Mouse (Mus musculus) heart, postnatal 14 days (tissue): ENCODE measurements at regions not wholly inside any gene's neighbourhood (a gene's known extent, or its start where the extent isn't known, plus 50 kb on each side); places are given as distances from the start of the nearest gene placed in this dataset.

Experiments used
- DNase-seq, 2 experiments: peaks; one replicate each; pipeline ENCODE4 v3.0.0; 2021 to 2022
- intact Hi-C: fragments of 180-260 bp; cut with DNase I; formaldehyde crosslinking; loops from one replicate; pipeline ENCODE4 v1.15.1; 2025

GRCm38 (mm10) chr2:128331681-128332080, 205.8 kb downstream of the Bcl2l11 start:
- DNase-seq: no peak
- intact Hi-C loops: no loop called here

DNA sequence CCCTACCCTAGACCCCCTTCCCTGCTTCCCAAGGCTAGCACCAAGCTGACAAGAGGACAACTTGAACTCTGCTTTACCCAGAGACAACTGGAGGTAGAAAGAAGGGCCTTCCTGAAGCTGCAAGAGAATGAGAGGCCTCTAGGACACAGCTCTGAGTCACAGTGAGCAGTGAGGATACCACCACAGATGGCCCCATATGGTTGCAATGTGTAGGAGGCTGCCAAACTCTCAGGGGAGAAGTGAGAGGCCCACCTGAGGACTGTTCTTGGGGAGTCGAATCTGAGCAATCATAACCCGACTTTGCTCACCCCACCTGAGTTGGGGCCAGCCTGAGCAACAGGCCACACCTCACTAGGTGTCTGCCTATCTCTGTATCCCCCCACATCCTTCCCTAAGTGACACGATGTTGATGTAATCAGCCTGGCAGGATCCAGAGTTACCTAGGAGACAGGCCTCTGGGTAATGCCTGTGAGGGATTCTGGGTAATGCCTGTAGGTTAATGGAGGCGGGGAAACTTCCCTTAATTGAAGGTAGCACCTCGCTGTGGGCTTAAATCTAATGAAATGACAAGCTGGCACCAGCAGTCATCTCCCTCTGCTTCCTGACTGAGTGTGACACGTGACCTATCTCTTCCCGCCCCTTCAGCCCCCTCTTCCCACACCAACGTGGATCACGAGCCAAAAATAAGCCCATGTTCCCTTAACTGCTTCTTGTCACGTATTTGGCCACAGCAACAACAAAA, 207.7 kb downstream of the Bcl2l11 start:
- DNase-seq: no peak

DNA sequence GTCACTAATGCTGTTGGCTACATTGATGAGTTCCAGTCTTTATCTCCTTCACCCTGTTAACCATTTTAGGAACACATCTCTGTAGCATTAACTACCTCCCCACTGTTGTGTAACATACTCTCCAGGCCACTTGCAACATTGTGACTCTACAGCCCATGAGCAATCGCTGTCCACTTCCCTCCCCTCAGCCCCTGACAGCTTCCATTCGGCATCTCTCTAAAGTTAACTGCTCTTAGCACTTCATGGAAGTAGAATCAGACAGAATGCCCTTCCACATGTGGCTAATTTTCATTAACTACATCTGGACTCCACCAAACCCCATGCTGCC, 208.3 kb downstream of the Bcl2l11 start:
- intact Hi-C loops: no loop called here
- DNase-seq: no peak

More for the DNA sequence above, 207.7 kb downstream of the Bcl2l11 start:
- intact Hi-C loops: no loop called here

DNA sequence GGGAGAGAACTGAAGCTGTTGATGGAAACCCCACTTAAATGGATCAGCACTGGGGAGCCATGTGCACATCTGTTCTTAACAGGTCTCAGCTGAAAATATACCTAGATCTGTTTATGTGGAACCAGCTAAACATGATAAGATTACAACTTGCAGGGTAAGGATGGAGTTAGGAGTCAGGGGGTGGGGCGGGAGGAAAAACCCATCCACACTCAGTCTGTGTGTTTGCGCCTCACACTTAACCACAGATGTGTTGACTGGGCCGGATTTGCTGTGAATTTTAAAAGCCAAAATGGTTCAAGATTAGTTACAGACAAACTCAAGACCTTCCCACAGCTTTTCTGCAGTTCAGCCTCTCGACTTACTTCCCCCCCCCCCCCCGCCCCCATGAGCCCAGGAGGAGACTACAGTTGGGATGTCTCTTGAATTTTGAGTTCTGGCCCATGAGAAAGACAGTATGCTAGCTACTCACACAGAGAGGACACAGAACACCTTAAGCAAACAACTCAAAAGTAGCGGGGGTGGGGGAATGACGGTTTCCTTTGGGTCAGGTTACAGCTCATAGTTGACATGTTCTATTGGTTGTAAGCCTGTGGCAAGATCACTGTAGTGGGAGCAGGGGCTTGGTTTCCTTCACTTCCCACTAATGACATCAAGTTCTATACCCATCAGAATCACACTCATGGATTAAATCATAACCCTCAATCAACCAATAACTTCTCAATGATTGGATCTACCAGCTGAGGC, 209.1 kb downstream of the Bcl2l11 start:
- DNase-seq: no peak
- intact Hi-C loops: no loop called here

DNA sequence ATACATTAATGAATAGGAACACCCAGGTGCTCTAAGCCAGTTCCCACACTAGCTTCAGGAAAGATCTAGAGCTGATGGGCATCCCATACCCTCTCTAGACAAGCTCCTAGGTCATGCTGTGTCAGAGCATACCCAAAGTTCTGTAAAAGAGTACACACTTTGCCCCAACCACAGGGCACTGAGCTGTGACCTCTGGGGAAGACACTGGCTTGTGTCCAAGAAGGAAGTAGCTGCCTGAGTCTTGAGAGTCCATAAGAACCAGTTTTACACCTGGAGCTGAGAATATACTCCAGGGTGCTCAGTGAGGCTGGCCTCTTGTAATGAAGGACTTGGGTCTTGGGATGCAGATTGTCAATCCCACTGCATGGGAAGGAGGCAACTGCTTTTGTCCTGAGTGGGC, 211.4 kb downstream of the Bcl2l11 start:
- intact Hi-C loops: no loop called here
- DNase-seq: no peak

- intact Hi-C loops: no loop called here
- no peak for DNase-seq
These were observed 212.0 kb downstream of the Bcl2l11 start for GRCm38 (mm10) chr2:128337791-128338190.

DNA sequence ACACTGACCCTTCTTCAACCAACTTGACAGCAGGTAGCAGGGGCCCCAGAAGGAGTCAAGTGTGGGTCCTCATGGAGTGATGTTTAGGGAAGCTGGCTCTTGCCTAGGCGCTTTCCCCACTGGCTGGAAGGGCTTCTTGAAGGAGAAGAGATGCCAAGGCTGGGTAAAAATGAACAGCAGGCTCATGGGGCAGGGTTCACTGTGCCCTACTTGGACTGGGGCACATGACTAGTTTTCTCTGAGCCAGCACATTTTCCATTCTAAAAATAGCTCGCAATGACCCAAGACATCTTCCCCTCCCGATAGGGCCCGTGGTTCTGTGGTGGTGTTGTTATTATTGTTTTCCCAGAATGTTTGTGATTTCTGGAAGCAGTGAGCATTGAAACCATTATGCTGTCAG, 212.6 kb downstream of the Bcl2l11 start:
- intact Hi-C loops: no loop called here

DNA sequence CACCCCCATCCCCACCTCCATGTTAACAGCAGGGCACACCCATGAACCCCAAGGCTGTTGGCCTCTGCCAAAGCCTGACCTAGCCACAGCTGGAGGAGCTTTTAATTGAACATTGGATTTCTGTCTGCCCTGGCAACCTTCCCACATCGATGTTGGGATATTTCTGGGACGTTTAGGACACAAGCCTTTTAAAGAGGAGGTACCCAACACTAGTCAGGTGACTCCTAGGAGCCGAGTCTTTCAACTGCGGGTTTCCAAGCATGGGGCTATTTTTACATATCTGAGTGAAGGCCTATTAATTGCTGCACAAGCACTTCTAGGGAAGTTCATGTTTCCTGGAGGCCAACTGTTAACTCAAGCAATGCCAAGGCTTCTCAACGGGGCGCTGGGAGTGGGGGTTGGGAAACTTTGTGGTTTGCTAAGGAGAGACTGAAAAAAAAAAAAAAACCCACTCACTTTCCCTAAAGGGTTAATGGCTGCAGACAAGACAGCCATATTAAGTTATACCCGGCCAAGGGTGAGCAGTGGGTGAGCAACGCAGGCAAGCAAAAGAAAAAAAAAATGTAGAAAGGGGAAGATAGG, 213.3 kb downstream of the Bcl2l11 start:
- DNase-seq: peak; percentile 31 to 58
- intact Hi-C loops: no loop called here

More for the DNA sequence above, 212.6 kb downstream of the Bcl2l11 start:
- peak; percentile 31 to 59 for DNase-seq

DNA sequence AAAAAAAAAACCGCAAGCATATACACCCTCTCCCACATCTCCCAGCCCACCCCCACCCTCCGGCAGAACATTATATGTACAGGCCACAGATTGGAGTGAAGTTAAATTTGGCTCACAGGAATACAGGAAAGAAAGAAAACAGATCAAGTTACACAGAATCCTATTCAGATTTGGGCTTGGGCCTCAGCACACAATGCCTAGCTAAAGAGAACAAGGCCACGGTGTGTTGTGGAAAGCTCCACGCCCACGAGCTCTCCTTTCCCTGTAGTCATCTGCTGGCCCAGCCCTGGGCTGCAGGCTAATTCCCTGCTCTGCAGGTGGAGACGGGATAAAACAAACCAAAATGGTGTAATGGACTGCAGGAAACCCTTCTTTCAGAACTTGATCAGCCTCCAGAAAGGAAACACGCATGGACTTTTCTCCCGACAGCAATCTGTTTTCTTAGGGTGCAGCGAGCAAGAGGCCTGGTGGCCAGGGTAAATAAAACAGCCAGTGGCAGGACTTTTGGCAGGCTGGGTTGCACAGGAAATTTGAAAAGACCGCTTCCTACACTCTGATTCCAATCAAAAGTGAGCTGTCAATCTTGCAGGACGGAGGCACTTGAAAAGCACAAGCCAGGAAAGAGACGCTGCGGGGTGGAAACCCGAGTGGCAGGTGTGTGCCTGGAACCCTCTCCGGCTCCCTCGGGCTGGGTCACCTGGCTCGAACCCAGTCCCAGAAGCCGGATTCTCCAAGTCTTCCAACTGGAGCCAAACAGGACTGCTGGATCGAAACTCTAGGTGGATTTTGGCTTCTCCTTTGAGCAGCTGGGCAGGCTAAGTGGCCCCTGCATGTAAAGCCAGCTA, 214.0 kb downstream of the Bcl2l11 start:
- DNase-seq: peak in 1 of 2 experiments; percentile 33
- intact Hi-C loops: loop anchor here (5.0 kb wide), 1 partner anchor 52 kb away; no protein-coding TSS in a partner anchor

DNA sequence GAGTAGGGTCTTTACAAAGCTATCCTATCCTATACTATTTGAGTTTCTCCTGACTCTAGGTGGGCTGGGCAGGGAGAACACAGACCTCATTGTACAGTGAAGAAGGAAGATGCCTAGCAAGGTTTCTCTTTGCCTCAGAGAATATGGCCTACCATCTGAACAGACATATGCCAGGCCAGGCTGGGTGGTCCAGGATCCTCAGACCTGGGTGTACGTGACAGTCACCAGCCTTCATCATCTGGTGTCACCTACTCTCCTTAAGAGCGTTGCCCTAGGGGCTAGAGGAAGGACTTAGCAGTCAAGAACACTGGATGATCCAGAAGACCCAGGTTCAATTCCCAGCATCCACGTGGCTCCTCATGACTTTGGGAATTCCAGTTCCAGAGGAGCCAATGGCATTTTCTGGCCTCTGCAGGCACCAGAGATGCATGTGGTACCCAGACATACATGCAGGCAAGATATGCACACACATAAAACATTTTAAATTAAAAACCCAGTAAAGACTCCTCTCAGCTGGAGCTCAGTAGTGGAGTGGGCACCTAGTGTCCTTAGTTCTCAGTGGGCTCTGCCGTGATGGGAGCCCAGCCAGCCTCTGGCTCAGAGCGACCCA, 214.9 kb downstream of the Bcl2l11 start:
- intact Hi-C loops: loop anchor here (5.0 kb wide), 1 partner anchor 52 kb away; no protein-coding TSS in a partner anchor
- no peak for DNase-seq

GRCm38 (mm10) chr2:128342212-128342611, 216.4 kb downstream of the Bcl2l11 start:
- no peak for DNase-seq
- intact Hi-C loops: loop anchor here (5.0 kb wide), 1 partner anchor 50 kb away; no protein-coding TSS in a partner anchor

DNA sequence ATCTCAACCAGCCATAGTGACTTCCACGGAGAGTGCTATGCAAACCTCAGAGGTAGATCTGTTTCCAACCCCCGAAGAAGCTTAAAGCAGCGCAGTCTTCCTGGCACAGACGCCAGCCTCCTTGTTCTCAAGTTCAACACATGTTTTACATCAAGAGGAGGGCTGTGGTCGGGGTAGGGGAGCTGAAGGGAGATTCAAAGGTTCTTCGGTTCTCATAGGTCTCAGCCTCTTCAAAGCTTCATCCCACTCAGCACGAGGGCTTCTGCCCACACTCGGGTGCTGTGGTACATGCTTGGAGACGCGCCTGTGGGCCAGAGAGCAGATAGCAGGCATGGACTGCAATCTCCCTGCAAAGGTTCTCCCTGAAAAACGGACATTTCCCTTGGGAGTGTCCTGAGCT, 219.7 kb downstream of the Bcl2l11 start:
- intact Hi-C loops: no loop called here
- DNase-seq: no peak

GRCm38 (mm10) chr2:128348556-128348955, 222.7 kb downstream of the Bcl2l11 start:
- no peak for DNase-seq
- intact Hi-C loops: no loop called here

- intact Hi-C loops: no loop called here
- no peak for DNase-seq
These were observed 225.6 kb downstream of the Bcl2l11 start for GRCm38 (mm10) chr2:128351405-128351804.

DNA sequence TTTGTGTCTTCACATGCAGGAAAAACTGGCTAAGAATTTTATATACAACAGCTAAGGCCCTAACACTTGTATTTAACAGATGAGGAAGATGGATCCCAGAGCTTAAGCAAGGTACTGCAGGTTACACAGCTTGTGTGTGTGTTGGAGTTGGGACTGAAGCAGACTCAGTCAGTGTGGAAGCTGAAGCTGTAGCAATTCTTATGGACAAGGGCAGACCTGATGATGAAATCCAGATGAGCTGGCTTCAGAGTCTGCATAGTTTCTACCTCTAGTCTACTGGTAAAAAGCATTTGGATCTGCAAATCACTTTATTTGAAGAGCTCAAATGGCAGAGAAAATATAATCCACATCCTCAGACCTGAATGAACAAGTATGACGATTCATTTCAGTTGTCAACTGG, 226.7 kb downstream of the Bcl2l11 start:
- no peak for DNase-seq
- intact Hi-C loops: no loop called here

DNA sequence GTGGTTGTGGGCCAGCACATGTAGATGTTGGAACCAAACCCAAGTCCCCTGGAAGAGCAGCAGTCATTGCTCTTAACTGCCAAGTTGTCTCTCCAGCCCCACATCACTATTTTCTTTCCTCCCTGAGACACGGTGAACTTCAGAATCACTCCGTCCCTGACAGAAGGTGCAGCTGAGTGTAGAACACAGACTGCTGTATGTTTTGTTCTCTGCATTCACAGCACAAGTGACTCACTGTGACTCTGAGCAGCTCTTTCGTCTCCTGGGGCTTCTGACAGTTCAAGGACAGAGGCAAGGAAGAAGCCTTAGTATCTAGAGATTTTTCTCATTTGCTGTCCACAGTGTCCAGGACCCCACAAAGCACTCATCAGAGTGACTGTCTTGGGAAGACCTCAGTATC, 227.6 kb downstream of the Bcl2l11 start:
- no peak for DNase-seq
- intact Hi-C loops: no loop called here

DNA sequence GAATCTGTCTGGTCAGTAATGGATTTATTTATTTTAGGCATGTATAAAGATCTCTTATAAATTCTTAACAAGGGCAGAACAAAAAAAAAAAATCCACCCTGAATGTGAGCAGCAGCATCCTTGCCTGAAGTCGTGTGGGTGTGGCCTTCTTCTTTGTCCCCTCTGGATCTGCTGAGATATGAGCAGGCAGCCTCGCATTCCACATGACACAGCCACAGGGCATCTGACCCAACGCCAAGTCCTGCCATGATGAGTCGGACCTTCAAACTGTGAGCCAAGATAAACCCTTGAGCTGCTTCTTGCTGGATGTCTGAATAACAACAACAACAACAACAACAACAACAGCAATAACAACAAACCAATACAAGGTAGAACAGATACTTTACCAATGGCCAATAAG, 230.5 kb downstream of the Bcl2l11 start:
- intact Hi-C loops: no loop called here
- no peak for DNase-seq

- intact Hi-C loops: no loop called here
These were observed 231.9 kb upstream of the Spdye4c start for GRCm38 (mm10) chr2:128359106-128359505.

DNA sequence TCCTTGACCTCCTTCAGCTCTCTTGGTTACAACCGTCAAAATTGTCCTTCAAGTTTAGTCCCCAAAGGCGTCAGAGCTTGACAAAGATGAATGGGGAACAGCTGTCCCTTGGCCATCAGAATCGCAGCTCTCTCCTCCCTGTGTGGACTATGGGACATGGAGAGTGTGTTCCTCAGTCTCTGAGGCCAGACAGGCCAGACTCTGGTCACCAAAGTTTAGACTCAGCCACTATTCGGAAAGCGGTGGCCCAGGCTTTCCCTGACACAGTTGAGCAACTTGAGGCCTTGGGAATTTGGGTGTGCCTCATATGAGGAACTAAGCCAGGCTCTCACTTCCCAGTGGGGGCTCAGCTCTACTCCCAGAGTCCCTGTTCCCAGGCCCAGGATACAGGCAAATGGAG, 230.5 kb upstream of the Spdye4c start:
- intact Hi-C loops: no loop called here
- peak in 1 of 2 experiments; percentile 33 for DNase-seq

More at GRCm38 (mm10) chr2:128359106-128359505, 231.9 kb upstream of the Spdye4c start:
- DNase-seq: no peak

GRCm38 (mm10) chr2:128361436-128361835, 229.6 kb upstream of the Spdye4c start:
- no peak for DNase-seq
- intact Hi-C loops: no loop called here
